Mouse (Mus musculus): ENCODE results near the gene Tm4sf19.
"Not testable (repeated sequence)": the region's sequence is repeated elsewhere in the genome, so short reads cannot be mapped to it uniquely, and the experiment has no call there.

DNA sequence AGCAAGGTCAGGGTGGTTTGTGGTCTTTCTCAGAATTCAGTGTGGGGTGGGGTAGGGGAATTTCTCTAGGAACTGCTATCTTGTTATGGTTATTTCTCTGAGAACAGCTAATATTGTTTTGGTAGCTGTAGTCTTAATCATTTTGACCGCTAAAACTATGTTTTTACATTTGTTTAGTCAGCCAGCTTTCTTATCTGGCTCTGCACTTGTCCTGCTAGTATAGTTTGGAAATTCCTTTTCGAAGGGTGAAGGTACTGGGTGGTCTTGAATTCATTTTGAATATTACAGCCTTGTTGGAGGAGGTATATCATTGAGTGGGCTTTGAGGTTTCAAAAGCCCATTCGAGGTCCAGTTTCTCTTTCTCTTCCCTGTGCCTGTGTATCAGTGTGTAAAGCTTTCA is 44.3 kb downstream of the Tm4sf19 start:
- not testable (repeated sequence) for TF ChIP-seq POLR2A (IDR thresholded peaks at IDR 0.05; ENCODE audit: borderline replicate concordance, extremely low read depth, insufficient read depth, insufficient read length, poor library complexity, severe bottlenecking); CTCF (IDR thresholded peaks at IDR 0.05; ENCODE audit: borderline replicate concordance, extremely low read depth, insufficient read depth, insufficient read length)
